Mouse (Mus musculus) thymus, postnatal 10 days (tissue): Measurements from ENCODE around the gene Plxna2.

Experiments
- DNase-seq, 2 experiments: peaks; one replicate each; pipeline ENCODE4 v3.0.0; 2021; ENCODE audit warnings: low spot score in 2 of 2

Plxna2 gene

DNA sequence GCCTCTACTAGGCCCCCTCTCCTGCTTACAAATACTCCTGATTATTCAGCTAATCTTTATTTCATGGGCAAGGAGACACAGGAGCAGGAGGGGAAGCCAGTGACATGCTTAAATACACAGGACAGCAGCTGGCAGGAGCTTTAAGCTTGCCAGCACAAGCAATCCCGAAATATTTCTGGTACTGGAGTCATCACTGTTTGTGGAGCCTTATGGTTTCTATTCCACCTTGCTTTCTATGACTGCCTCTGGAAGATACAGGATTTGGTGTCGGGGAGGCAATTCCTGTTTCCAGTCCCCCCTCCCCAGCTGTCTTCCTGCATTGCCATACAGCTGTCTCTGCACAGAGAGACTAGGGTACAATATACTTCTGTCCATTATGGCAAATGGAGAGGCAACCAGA is 4.7 kb downstream of the Plxna2 start:
- DNase-seq = no peak

DNA sequence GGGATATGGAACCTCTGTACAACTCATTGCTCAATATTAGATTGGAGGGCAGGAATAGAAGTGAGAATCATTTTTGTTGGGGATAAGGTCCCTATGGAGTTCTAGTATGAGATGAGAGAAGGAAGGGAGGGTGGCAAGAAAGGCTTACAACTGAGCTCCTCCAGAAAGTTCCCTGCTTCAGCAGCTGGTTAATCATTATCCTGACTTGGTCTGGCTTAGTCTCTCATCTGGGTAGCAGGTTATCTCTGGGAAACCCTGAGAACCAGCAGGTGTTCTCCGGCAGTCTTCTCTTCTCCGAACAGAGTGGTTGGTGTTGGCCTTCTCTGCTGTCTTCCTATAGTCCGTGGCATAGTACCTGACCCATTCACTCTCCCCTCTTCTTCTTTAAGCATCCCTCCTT is 5.6 kb downstream of the Plxna2 start:
- DNase-seq = no peak

DNA sequence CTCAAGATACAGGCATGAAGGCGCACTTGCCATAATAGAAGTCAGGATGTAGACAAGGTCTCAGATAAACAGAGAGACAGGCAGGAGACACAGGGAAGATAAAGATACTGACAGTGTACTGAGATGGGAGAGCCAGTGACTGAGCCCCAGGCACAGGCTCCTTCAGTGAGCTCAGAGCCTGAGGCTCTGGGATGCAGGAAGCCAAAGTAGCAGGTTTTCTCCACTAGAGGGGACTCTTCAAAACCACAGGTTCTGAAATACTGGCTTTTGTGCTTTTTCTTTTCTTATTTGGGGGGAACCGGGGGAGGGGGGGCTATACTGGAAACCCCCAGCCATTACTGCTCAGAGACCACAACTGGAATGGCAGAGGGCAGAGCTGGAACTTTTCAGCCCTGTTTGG is 6.4 kb downstream of the Plxna2 start:
- no peak for DNase-seq

DNA sequence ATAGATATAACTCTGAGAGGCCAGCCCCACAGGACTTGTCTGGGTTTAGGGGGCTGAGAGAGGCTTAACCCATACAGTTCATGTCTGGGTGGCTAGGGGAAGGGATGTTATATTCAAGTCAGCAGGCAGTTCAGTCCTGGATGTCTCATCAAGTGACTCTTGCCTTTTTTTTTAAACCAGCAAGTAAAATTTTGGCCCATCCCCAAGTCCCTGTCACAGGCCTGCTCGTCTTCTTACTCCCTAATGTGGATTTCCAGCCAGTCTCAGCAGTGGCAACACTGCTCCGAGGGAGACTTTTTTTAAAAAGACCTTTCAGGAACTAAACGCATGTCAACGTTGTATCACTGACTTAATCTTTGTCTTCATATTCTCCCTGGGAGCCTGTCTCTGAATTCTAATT is 7.0 kb downstream of the Plxna2 start:
- DNase-seq = no peak

DNA sequence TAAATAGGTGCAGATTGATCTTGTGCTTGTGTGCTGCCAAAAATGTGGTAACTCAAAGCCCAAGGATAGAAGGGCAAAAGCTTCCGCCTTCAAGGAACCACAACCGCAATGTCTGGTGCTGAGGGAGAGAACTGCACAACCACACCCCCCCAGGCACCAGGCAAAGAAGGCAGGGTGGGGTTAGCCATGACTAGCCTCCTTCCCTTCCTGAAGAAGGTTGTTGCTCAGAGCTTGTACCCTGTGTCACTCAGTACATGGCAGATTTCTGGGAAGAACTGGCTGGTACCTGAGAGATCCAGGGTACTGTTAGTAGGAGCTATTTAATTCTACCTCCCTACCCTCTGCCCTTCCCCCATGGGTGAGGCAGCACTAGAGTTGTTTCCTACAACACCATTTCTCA is 8.1 kb downstream of the Plxna2 start:
- no peak for DNase-seq

- no peak for DNase-seq
These were observed 9.3 kb downstream of the Plxna2 start for GRCm38 (mm10) chr1:194627286-194627685.

GRCm38 (mm10) chr1:194629135-194629689 is 11.2 kb downstream of the Plxna2 start:
- no peak for DNase-seq

DNA sequence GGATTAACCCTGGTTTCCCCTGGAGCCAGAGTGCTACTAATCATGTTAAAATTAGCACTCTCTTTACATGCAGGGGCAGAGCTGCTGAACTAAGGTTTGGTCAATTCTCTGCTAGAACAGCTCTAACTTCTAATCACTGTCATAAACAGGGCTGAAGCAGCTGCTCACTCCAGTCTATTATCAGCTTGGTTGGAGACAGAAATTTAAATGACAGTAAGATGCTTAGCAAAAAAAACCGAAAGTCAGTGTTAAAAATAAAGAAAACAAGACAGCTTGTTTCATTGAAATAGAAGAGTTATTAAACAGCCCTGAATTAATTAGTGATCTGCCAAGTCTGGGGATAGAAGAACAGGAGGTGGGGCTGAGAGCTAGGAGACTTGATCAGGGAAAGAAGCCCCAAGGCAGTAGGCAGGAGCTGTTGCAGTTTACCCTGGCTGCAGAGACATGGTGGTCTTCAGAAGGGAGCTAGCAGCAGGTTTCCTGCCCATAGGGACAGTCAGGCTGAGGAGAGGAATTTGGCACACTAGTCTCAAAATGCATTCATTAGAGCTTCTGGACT is 12.6 kb downstream of the Plxna2 start:
- DNase-seq = no peak

DNA sequence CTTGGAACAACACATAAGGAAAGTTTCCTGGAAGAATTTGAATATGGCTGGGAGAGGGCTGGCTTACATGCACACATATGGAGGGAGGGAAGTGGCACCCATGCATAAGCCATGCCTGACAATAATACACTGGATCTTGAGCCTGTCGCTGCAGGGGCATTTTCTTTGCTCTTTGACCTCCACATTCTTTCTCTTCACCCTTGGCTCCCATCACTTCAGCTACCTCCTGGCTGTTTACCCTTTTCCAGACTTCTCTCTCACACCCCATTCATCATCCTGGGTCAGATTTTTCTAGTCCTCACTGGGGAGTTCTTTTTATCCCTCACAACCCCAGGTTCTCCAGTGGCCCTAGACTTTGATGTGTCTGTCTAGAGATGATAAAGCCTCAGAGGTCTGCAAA is 13.6 kb downstream of the Plxna2 start:
- DNase-seq = no peak

GRCm38 (mm10) chr1:194632029-194632428 is 14.0 kb downstream of the Plxna2 start:
- no peak for DNase-seq

DNA sequence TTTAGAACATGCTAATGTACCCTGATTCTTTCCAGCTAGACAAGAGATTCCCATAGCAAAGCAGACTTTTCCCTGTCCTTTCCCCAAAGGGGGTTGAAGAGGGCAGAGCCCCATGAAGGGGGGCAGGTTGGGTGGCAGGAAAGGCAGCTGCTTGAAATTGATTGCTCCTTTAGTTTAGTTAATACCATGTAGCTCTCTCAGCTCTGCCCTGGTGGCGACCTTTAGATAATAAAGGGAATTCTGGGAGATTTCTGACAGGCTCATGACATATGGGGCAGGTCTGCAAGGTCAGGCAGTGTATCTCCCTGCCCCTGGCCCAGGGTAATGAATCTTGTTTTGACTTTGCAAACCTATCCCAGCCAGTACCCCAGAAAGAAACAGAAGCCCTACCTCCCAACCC is 17.4 kb downstream of the Plxna2 start:
- no peak for DNase-seq

DNA sequence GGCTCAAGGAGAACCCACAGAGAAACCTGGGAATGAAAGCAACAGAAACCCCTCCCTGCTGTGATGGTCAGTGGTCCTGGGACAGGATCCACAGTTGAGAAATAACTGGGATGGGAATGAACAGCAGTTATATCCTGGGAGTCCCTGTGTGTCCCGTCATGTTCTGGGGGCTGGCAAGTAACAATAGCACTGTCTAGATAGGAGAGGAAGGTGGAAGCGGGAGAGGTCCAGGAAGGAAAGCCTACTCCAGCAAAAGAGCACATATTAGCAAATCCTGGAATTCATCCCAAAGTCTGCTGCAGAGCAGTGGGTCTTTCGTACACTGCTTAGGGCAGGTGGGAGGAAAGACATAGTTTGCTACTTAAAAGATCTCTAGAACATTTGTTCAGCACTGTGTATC is 17.9 kb downstream of the Plxna2 start:
- no peak for DNase-seq

GRCm38 (mm10) chr1:194637391-194638304 is 19.6 kb downstream of the Plxna2 start:
- no peak for DNase-seq

DNA sequence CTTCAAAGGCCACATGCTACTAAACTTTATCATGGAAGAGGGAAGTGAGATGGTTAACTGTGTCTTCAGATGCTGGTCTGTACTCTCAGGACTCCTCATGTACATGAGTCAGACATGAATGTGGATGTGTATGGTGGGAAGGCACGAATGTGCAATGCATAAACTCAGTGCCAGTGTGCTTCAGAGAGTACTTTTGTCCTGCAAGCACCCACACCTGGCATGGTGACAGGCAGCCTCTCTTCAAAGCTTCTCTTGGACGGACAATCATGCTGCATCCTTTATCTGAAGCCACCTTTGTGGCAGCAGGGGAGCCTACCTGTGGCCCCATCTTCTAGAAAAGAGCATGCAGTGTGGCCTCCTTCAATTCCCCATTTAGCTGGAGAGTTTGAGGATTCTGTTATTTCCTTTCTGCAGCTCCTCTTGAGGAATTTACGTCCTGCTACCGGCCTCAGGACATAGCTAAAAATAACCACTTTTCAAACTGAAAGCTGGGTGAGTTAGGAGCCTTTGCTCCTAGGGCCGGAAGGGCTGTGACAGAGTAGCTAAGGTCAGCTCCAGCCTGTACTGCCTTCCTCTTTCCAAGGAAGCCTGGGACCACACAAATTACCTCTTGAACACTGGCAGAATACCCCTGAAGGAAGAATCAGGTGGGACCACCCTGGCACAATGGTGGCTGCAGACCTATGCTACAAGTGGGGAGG is 23.7 kb downstream of the Plxna2 start:
- no peak for DNase-seq

GRCm38 (mm10) chr1:194642302-194642787 is 24.3 kb downstream of the Plxna2 start:
- no peak for DNase-seq

DNA sequence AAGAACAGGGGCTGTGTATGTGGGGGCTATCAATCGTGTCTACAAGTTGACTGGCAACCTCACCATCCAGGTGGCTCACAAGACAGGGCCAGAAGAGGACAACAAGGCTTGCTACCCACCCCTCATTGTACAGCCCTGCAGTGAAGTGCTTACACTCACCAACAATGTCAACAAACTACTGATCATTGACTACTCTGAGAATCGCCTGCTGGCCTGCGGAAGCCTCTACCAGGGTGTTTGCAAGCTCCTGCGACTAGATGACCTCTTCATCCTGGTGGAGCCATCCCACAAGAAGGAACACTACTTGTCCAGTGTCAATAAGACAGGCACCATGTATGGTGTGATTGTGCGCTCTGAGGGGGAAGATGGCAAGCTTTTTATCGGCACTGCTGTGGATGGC is 25.9 kb downstream of the Plxna2 start:
- no peak for DNase-seq

DNA sequence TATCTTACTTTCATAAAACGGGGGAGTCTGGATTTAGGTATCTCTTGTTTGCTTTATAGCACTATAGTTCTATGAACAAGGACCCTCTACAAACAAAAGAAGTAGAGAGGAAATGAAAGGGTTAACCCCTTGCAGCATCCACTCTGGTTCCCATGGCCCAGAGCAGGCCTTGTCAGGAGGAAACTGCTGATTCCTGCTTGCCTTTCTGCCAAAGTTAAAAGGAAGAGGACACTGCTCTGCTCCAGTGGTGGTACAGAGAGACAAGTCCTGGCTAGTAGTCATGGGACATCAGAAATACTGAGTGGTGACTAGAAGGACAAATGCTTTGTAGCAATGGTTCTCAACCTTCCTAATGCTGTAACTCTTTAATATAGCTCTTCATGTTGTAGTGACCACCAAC is 27.9 kb downstream of the Plxna2 start:
- no peak for DNase-seq

DNA sequence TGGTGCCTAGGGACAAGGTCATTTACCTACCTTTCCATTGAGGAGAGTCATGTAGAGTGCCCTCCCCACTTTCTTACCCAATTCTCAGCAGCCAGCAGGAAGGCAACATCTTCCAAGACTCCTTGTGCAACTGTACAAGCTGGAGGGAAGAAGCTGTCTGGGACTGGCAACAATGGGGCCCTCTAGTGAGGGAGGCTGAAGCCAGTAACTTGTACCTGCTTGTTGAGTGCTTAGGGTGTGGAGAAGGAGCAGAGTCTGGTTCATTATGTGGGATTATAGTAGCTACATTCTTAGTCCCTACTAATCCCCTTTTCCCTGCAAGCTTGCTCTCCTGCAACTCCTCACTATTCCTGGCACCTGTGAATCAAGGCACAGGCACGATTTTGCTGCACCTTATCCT is 32.1 kb downstream of the Plxna2 start:
- DNase-seq = no peak

DNA sequence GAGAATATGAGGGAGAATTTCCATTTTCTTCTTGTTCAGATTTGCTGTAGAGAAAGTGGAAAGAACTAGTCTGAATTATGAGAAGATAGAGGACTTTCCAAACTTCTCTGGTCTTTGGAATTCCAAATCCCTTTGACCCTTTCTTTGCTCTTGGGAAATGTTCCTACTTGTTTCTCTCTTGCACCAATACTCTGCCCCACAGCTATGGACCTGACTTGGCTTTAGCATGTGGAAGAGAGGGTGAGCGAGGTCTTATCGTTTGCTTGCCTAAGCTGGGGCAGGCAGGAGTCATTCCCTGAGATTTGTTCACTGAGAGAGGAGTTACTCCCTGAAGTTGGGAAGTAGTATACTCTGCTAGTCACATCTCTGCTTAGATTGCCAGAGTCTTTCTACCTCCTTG is 32.5 kb downstream of the Plxna2 start:
- no peak for DNase-seq

DNA sequence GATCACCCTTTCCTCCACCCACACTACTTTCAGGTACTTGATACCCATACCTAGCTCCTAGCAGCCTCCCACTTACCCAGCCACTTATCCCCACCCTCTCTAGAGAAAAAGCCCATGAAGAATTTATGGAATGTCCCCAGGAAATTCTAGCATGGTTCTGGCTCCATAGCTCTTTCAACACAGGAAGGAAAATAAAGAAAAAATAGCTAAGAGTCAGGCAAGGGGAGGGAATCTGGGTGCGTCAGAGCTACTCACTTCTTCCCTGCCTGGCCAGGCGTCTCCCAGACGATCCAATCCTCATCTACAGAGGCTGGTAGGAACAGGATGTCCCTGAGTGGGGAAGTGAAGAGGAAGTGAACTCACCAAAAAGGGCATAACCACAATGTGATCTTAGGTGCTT is 34.0 kb downstream of the Plxna2 start:
- no peak for DNase-seq

- no peak for DNase-seq
These were observed 40.6 kb downstream of the Plxna2 start for GRCm38 (mm10) chr1:194658459-194659160.
